Mouse (Mus musculus): ENCODE measurements around the gene Nme4. TPM values are rescaled to one million over a fixed set of nuclear protein-coding genes. Genes with fewer than 3 reads are reported as not detected.

Gene Nme4
- polyA plus RNA-seq, 1 experiment from 2014 or later = 0.31 TPM

GRCm38 (mm10) chr17:26046253-26046997, 49.0 kb downstream of the Nme4 start:
- ChIA-PET POLR2A (interaction anchor here (1.3 kb wide), 1 partner anchor 22 kb away, joined by 4 read pairs; no protein-coding TSS in a partner anchor), CTCF (interaction anchor here (0.8 kb wide), 1 partner anchor 45 kb away, joined by 3 read pairs; no protein-coding TSS in a partner anchor)
- DNase-seq (ENCODE audit: low read depth, low spot score) (no peak), ATAC-seq (no peak)
- in situ Hi-C loops (cut with MboI; ENCODE audit: low pct_unique_long_range_greater_than_20kb) = no loop called here
- no peak for TF ChIP-seq CTCF (IDR thresholded peaks at IDR 0.05)
- no peaks in the 10 kb centered on the region for H3K27me3 ChIP-seq

- TF ChIP-seq CTCF (IDR thresholded peaks at IDR 0.05) = no peak
- no peak for DNase-seq (ENCODE audit: low read depth, low spot score)
- CTCF ChIA-PET = no interaction called here
- no peaks in the 10 kb centered on the region for H3K27me3 ChIP-seq
- in situ Hi-C loops (cut with MboI; ENCODE audit: low pct_unique_long_range_greater_than_20kb) = no loop called here
- POLR2A ChIA-PET = interaction anchor here (1.3 kb wide), 1 partner anchor 23 kb away, joined by 4 read pairs; no protein-coding TSS in a partner anchor
- no peak for ATAC-seq
These were observed 50.1 kb downstream of the Nme4 start for GRCm38 (mm10) chr17:26045285-26045684.

- POLR2A ChIA-PET = interaction anchor here (0.8 kb wide), 1 partner anchor 12 kb away, joined by 3 read pairs; no protein-coding TSS in a partner anchor
- H3K27me3 ChIP-seq = no peaks in the 10 kb centered on the region
- DNase-seq (ENCODE audit: low read depth, low spot score) (no peak), ATAC-seq (no peak)
- TF ChIP-seq CTCF (IDR thresholded peaks at IDR 0.05) = no peak
- in situ Hi-C loops (cut with MboI; ENCODE audit: low pct_unique_long_range_greater_than_20kb) = no loop called here
- CTCF ChIA-PET = interaction anchor here (1.3 to 1.6 kb wide), 2 partner anchors 33 to 47 kb away, joined by 3 to 4 read pairs; partner anchors contain the start of gene Decr2
These were observed 52.2 kb downstream of the Nme4 start for GRCm38 (mm10) chr17:26043249-26043636.

GRCm38 (mm10) chr17:26042599-26043248, 52.7 kb downstream of the Nme4 start:
- no peak for TF ChIP-seq CTCF (IDR thresholded peaks at IDR 0.05)
- in situ Hi-C loops (cut with MboI; ENCODE audit: low pct_unique_long_range_greater_than_20kb) = no loop called here
- DNase-seq (ENCODE audit: low read depth, low spot score) = no peak
- ChIA-PET CTCF (interaction anchor here (1.3 to 1.9 kb wide), 3 partner anchors 14 to 48 kb away, joined by 3 to 5 read pairs (median 4); partner anchors contain the start of gene Decr2), POLR2A (no interaction called here)
- H3K27me3 ChIP-seq = no peaks in the 10 kb centered on the region
- no peak for ATAC-seq

Other genes with a start within 250 kb of the Nme4 start
- 27.7 TPM for gene Wdr90, start 234.1 kb downstream of the Nme4 start, polyA plus RNA-seq (2021)
- 57.8 TPM for gene Mcrip2, start 226.8 kb downstream of the Nme4 start, polyA plus RNA-seq (2021)
- 81.4 TPM for gene Mettl26, start 220.5 kb downstream of the Nme4 start, polyA plus RNA-seq (2021)
- 0.35 TPM for gene Wfikkn1, start 214.7 kb downstream of the Nme4 start, polyA plus RNA-seq (2021)
- 20.2 TPM for gene Rab40c, start 175.9 kb downstream of the Nme4 start, polyA plus RNA-seq (2021)
- gene Pigq, start 150.7 kb downstream of the Nme4 start, polyA plus RNA-seq (2021) = 104 TPM
- gene Nhlrc4, start 150.6 kb downstream of the Nme4 start, polyA plus RNA-seq (2021) = 0.05 TPM
- 0.08 TPM for gene A930017K11Rik, start 143.0 kb downstream of the Nme4 start, polyA plus RNA-seq (2021)
- gene Capn15, start 109.8 kb downstream of the Nme4 start, polyA plus RNA-seq (2021) = 23.7 TPM
- gene Rab11fip3, start 26.0 kb downstream of the Nme4 start, polyA plus RNA-seq (2021) = 35.9 TPM
- gene Decr2, start 5.3 kb downstream of the Nme4 start, polyA plus RNA-seq (2021) = 42.4 TPM
- gene Tmem8, start 17.7 kb upstream of the Nme4 start, polyA plus RNA-seq (2021) = 22.7 TPM
- 118 TPM for gene Mrpl28, start 27.9 kb upstream of the Nme4 start, polyA plus RNA-seq (2021)
- gene Axin1, start 43.1 kb upstream of the Nme4 start, polyA plus RNA-seq (2021) = 71.8 TPM
- gene Pdia2, start 103.5 kb upstream of the Nme4 start, polyA plus RNA-seq (2021) = 0.22 TPM
- 0.76 TPM for gene Rgs11, start 107.3 kb upstream of the Nme4 start, polyA plus RNA-seq (2021)
- 17.0 TPM for gene Arhgdig, start 112.2 kb upstream of the Nme4 start, polyA plus RNA-seq (2021)
- gene Fam234a, start 148.6 kb upstream of the Nme4 start, polyA plus RNA-seq (2021) = 147 TPM
- gene Luc7l, start 157.3 kb upstream of the Nme4 start, polyA plus RNA-seq (2021) = 113 TPM